In the genomic region with DNA sequence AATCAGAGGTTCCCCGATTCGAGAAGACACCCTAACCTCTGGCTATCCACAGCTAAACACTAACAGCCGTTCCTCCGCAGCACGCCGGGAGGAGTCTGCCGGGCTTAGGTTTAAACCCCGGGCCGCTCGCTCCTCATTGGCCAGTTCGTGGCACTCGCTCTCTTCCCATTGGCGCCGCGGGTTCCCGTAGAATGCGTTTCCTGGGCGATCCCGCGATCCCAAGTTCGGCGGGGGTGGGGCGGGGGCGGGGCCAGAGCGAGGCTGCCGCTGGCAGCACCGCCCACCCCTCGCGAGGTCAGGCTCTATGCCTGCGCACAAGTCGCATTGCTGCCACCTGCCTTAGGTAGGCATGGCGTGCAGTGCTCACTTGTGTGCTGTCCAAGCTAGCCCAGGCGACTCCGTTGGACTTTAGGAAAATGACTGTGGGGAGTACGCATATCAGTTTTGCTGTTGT, we compare ENCODE assay signal across 8 mouse cellular contexts. TPM values are rescaled to one million over a fixed set of nuclear protein-coding genes. Genes with fewer than 3 reads are reported as not detected.
DNase-seq lines count a peak whose midpoint lies in the region; ATAC-seq lines count a peak whose summit lies in the region.

A gene (minus strand): TSS at position 157 of the 454 bp plus-strand sequence.

- H3K27me3 ChIP-seq in forebrain, embryonic 10.5 days (ENCODE audit: poor library complexity, severe bottlenecking) = no peaks in the 10 kb centered on the region
- H3K27me3 ChIP-seq in heart, embryonic 16.5 days (ENCODE audit: control insufficient read depth, insufficient read depth, low read length) = no peaks in the 10 kb centered on the region
- H3K27me3 ChIP-seq in liver, embryonic 15.5 days = no peaks in the 10 kb centered on the region
- H3K27me3 ChIP-seq in neural tube, embryonic 12.5 days (replicated peaks) = no peaks in the 10 kb centered on the region

- peak; percentile 95 for ATAC-seq in CD4-positive, CD25-positive, alpha-beta regulatory T cell, adult 4 months
- peak; percentile 98 for ATAC-seq in heart, embryonic 16.5 days (replicated peaks; ENCODE audit: extremely low read depth, insufficient read depth, low FRiP score)
- ATAC-seq in liver, embryonic 15.5 days (ENCODE audit: insufficient read depth) = peak; percentile 98
- peak; percentile 99 for ATAC-seq in neural tube, embryonic 12.5 days (ENCODE audit: low FRiP score, low read depth)

- peak within 1 kb of the TSS; percentile 99 for H3K27ac ChIP-seq in forebrain, embryonic 10.5 days
- peak within 1 kb of the TSS; percentile 75 for H3K27ac ChIP-seq in heart, embryonic 16.5 days (ENCODE audit: low read length)
- H3K27ac ChIP-seq in liver, embryonic 15.5 days (replicated peaks) = peak within 1 kb of the TSS; percentile 90
- no peak within 1 kb of the TSS for H3K27ac ChIP-seq in neural tube, embryonic 12.5 days

- H3K9ac ChIP-seq in heart, embryonic 16.5 days (ENCODE audit: low read length) = peak within 1 kb of the TSS; percentile 91
- peak within 1 kb of the TSS; percentile 86 for H3K9ac ChIP-seq in liver, embryonic 15.5 days
- H3K9ac ChIP-seq in neural tube, embryonic 12.5 days = peak within 1 kb of the TSS; percentile 64

- peaks cover 41% of the 10 kb centered on the region for H3K36me3 ChIP-seq in forebrain, embryonic 10.5 days (replicated peaks)
- peaks cover 7% of the 10 kb centered on the region for H3K36me3 ChIP-seq in heart, embryonic 16.5 days (ENCODE audit: control insufficient read depth, insufficient read depth)
- peaks cover 40% of the 10 kb centered on the region for H3K36me3 ChIP-seq in liver, embryonic 15.5 days (replicated peaks)
- H3K36me3 ChIP-seq in neural tube, embryonic 12.5 days = peaks cover 6% of the 10 kb centered on the region; the same call in 1 of the 2 replicates

- DNase-seq in c-Kit-negative CD71-positive TER-119-positive erythroid progenitor cells, embryonic 14.5 days (ENCODE audit: low read depth, low spot score) = peak; percentile 94
- peak; percentile 98 for DNase-seq in forebrain, embryonic 10.5 days (ENCODE audit: extremely low spot score, low spot score)
- DNase-seq in kidney, postnatal 36 days = peak; percentile 94 to 95
- DNase-seq in telencephalon, adult 2 months (ENCODE audit: low read depth, low spot score) = peak; percentile 60

- peaks cover 36% of the 10 kb centered on the region for H3K4me1 ChIP-seq in forebrain, embryonic 10.5 days
- peaks cover 24% of the 10 kb centered on the region for H3K4me1 ChIP-seq in heart, embryonic 16.5 days (ENCODE audit: control insufficient read depth, insufficient read depth, low read length)
- peaks cover 42% of the 10 kb centered on the region for H3K4me1 ChIP-seq in liver, embryonic 15.5 days (replicated peaks)
- H3K4me1 ChIP-seq in neural tube, embryonic 12.5 days = peaks cover 21% of the 10 kb centered on the region

- H3K4me2 ChIP-seq in heart, embryonic 16.5 days (ENCODE audit: low read depth, low read length) = peak within 1 kb of the TSS; percentile 94
- peak within 1 kb of the TSS; percentile 80 for H3K4me2 ChIP-seq in liver, embryonic 15.5 days
- peak within 1 kb of the TSS; percentile 96 for H3K4me2 ChIP-seq in neural tube, embryonic 12.5 days (replicated peaks)

- WGBS in forebrain, embryonic 10.5 days = under 1% methylated on average over 35 of the region's 35 CpGs
- WGBS in heart, embryonic 16.5 days = under 1% methylated on average over 35 of the region's 35 CpGs
- under 1% methylated on average over 35 of the region's 35 CpGs for WGBS in liver, embryonic 15.5 days (ENCODE audit: insufficient replicate concordance)
- under 1% methylated on average over 35 of the region's 35 CpGs for WGBS in neural tube, embryonic 12.5 days

- peak within 1 kb of the TSS; percentile 97 for H3K4me3 ChIP-seq in forebrain, embryonic 10.5 days
- H3K4me3 ChIP-seq in heart, embryonic 16.5 days (ENCODE audit: low read length) = peak within 1 kb of the TSS; percentile 95
- peak within 1 kb of the TSS; percentile 80 for H3K4me3 ChIP-seq in liver, embryonic 15.5 days (replicated peaks)
- H3K4me3 ChIP-seq in neural tube, embryonic 12.5 days = peak within 1 kb of the TSS; percentile 70

- no peaks in the 10 kb centered on the region for H3K9me3 ChIP-seq in forebrain, embryonic 10.5 days
- no peaks in the 10 kb centered on the region for H3K9me3 ChIP-seq in heart, embryonic 16.5 days (replicated peaks; ENCODE audit: control insufficient read depth, low read length)
- H3K9me3 ChIP-seq in liver, embryonic 15.5 days (replicated peaks) = no peaks in the 10 kb centered on the region
- H3K9me3 ChIP-seq in neural tube, embryonic 12.5 days = no peaks in the 10 kb centered on the region

RNA-seq across cellular contexts. Expression of the gene that starts here (rescaled TPM):
- polyA plus RNA-seq in CD4-positive, CD25-positive, alpha-beta regulatory T cell, adult 4 months (2017; shearing (Covaris generic)) = 10 to 100 TPM in 1 of 2 experiments, 1 to 10 TPM in 1; 9.1 to 22.6 TPM
- polyA plus RNA-seq in forebrain, embryonic 10.5 days (2016; fragmentation: Nextera tagmentation; extraction: Ambion mirVana) = 495 and 524 TPM in 2 replicates
- 187 and 205 TPM in 2 replicates for polyA plus RNA-seq in heart, embryonic 16.5 days (2015; fragmentation: Nextera tagmentation; extraction: Ambion mirVana)
- 221 and 222 TPM in 2 replicates for polyA plus RNA-seq in liver, embryonic 15.5 days (2015; fragmentation: Nextera tagmentation; extraction: Ambion mirVana)
- polyA plus RNA-seq in neural tube, embryonic 12.5 days (2016; fragmentation: Nextera tagmentation; extraction: Ambion mirVana) = 197 and 198 TPM in 2 replicates
